Mouse (Mus musculus) heart, postnatal 0 days (tissue): ENCODE data around the gene Adprhl2.

Experiments
- CTCF ChIP-seq: IDR thresholded peaks from 2 replicates; pipeline ENCODE4 v1.5.1; 2016; ENCODE audit warnings: antibody characterized with exemption, control low read depth, low read depth
- EP300 ChIP-seq: IDR thresholded peaks from 2 replicates; pipeline ENCODE4 v1.6.1; 2016; ENCODE audit warnings: antibody characterized with exemption, low read depth

DNA sequence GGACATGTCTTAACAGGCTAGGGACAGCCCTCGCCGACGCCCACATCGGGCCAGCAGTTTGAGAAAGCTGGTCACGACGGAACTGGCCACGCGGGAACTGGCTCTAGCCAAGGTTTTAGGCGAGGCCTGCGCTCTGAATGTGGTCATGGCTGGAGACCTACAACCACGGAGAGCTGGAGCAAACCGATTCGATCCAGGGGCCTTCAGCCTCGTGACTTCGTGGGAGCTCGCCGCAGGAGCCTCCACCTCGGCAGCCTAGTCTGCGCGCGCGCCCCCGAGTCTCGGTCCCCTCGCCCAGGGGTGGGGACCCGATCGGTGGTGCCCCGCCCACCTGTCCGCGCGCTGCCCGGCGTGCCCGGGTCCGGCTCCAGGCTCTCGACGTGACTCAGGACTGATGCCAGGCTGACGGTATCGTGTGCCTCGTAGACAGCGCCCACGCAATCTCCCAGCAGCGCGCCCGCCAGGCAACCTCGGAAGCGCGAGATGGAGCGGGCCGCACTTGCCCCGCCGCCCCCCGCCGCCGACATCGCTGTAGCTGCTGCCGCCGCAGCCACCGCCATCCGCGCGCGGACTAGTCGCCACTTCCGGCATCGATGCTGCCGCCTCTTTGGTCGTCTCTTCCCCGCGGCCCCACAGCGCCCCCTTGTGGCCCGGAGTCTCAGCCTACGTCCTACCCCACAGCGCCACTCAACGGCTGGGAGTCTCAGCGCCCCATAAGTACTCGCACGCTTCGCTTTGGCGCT, at the start of gene Adprhl2:
- peak; percentile 100 for TF ChIP-seq CTCF
- peak; percentile 86; the same call in 1 of the 2 replicates for TF ChIP-seq EP300
